Mouse (Mus musculus): ENCODE results near the gene E2f2. TPM values are rescaled to one million over a fixed set of nuclear protein-coding genes. Genes with fewer than 3 reads are reported as not detected.
A peak's percentile ranks its signal among the peaks of the same experiment; 100 is the strongest.

E2f2 gene
- total RNA-seq, 2 experiments from 2014 or later: 1.9 to 4.3 TPM

GRCm38 (mm10) chr4:136188973-136189737, 17.0 kb downstream of the E2f2 start:
- no peak for DNase-seq (ENCODE audit: low spot score)

GRCm38 (mm10) chr4:136189912-136190311, 17.7 kb downstream of the E2f2 start:
- intact Hi-C loops (cut with DNase I): no loop called here

More at GRCm38 (mm10) chr4:136188973-136189737, 17.0 kb downstream of the E2f2 start:
- intact Hi-C loops (cut with DNase I): no loop called here

DNA sequence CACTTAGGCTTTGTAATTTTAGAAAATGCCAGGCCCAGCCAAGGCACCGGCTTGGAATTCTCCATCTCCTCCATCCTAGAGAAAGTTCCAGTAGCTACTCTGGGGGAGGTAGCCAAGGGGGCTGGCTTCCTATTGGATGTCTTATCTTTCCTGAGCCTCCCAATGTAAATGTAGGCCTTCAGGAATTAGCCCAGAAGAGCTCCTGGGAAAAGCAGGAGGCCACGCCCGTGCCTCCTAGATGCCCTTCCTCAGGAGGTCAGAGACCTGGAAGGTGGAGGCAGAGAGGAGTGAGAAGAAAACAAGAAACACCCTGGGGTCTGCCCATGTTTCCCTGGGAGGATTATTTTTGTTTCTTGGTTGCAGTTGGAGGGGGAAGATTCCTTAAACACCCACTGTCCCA, 21.4 kb downstream of the E2f2 start:
- DNase-seq (ENCODE audit: low spot score): no peak
- intact Hi-C loops (cut with DNase I): loop anchor here (1.0 kb wide), 1 partner anchor 9 kb away; no protein-coding TSS in a partner anchor

More at GRCm38 (mm10) chr4:136189912-136190311, 17.7 kb downstream of the E2f2 start:
- DNase-seq (ENCODE audit: low spot score): no peak

GRCm38 (mm10) chr4:136195029-136195428, 22.8 kb downstream of the E2f2 start:
- DNase-seq (ENCODE audit: low spot score): no peak
- intact Hi-C loops (cut with DNase I): no loop called here

GRCm38 (mm10) chr4:136195629-136196028, 23.4 kb downstream of the E2f2 start:
- DNase-seq (ENCODE audit: low spot score): no peak
- intact Hi-C loops (cut with DNase I): no loop called here

DNA sequence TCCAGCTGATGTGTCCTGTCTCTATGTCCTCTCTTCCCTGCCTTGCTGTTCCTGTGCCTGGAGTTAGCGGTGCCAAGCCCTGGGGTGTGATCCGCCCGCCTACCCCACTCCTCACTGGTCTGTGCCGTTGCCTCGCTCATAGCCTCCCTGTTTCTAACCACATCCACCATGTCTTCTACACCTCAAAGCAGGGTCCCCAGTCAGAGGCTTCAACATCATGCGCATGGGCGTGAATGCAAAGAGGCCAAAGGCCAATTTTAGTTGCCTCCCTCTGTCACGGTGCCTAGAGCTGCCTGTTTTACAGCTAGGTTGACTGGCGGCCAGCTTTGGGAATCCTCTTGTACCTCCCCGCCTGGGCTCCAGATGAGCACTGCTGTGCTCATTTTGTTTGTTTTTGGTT, 24.0 kb downstream of the E2f2 start:
- intact Hi-C loops (cut with DNase I): no loop called here
- no peak for DNase-seq (ENCODE audit: low spot score)

DNA sequence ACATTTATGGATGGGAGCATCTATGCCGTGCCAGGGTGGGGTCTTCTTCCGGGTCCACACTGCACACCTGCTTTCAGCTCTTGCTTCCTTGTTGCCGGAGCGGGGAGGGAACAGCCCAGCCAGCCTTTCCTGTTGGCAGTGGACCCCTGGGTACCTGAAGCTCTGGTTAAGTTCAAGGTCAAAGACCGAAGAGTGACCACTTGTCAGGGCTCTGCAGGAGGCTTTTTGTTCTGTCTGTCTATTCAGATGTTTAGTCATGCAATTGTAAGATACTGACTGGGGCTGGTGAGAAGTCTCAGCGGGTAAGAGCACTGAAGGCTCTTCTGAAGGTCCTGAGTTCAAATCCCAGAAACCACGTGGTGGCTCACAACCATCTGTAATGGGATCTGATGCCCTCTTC, 26.7 kb downstream of the E2f2 start:
- DNase-seq (ENCODE audit: low spot score): no peak
- intact Hi-C loops (cut with DNase I): no loop called here

- no peak for DNase-seq (ENCODE audit: low spot score)
- intact Hi-C loops (cut with DNase I): loop anchor here (1.0 to 5.0 kb wide), 3 partner anchors 36 to 127 kb away; no protein-coding TSS in a partner anchor
These were observed 27.5 kb downstream of the E2f2 start for GRCm38 (mm10) chr4:136199562-136200292.

DNA sequence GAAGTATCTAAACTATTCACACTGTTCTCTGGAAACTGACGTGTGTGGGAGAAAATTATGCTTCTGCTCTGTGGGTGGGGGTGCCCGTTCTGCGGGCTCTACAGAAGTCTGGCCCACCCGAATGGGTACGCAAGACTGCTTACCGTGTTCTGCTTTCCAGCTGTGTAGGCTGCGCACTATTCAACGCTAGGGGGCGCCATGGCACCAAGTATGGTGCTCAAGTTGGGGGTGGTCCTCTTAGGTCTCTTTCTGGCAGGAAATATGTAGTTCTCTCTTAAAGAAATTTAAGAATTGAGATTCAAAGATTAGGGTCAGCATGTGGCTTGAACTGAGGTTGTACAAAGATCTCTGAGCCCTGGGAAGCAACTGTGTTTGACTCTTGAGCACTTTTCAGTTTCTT, 30.3 kb downstream of the E2f2 start:
- intact Hi-C loops (cut with DNase I): loop anchor here (2.0 to 5.0 kb wide), 3 partner anchors 36 to 130 kb away; no protein-coding TSS in a partner anchor
- DNase-seq (ENCODE audit: low spot score): no peak

DNA sequence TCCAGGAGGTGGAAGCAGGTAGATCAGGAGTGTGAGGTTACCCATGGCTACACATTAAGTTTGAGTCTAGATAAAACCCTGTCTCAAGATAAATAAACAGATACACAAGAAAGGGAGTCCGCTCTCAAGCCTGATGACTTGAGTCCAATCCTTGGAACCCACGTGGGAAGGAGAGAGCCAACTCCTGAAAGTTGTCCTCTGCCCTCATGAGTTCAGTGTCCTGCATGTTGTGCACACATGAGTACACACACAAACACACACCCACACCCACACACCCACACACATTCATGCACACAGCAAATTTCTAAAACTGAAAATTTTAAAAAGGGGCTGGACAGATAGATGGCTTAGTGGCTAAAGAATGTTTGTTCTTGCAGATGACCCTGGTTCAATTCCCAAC, 32.6 kb downstream of the E2f2 start:
- no peak for DNase-seq (ENCODE audit: low spot score)
- intact Hi-C loops (cut with DNase I): loop anchor here (5.0 kb wide), 2 partner anchors 118 to 132 kb away; no protein-coding TSS in a partner anchor

- intact Hi-C loops (cut with DNase I): no loop called here
- peak; percentile 90 for DNase-seq (ENCODE audit: low spot score)
These were observed 34.1 kb downstream of the E2f2 start, which contains the start of gene Asap3 for GRCm38 (mm10) chr4:136206033-136206893. Asap3 (plus strand) TSS chr4:136206365.

DNA sequence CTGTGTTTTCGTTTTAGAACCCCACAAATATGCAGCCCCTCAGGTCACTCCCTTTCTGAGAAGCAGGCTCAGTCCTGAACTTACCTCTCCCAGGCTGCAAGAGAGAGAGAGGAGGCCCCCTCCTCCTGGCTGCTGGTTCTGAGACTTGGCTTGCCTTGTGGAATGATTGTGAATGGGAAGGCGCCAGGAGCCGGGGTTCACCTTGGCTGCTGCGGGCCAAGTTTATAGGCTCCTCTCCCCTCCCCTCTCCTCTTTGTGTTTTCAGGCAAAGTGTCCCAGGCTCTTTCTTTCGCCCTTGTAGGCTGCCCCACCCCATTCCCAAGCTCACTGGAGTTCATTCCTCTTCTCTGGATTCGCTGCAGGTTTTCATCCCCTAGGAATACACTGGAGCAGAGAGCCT, 34.7 kb downstream of the E2f2 start:
- no peak for DNase-seq (ENCODE audit: low spot score)
- intact Hi-C loops (cut with DNase I): no loop called here

DNA sequence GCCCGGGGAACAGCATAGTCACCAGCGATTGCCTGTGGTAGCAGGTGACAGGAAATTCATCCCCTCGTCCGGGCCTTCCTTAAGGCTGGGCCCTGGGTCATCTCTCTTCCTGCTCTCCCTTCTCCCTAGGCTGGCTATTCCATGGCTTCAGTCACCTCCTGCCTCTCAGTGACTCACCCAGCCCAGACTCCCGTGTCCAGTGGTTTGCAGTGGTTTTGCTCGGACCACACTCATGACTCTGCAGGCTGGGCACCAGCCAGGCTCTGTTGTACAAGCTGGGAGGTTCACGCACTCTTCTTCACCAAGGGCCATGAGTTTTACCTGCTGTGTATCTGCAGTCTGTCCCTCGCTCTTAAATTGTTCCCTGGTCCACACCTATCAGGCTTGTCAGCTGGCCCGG, 38.7 kb downstream of the E2f2 start:
- no peak for DNase-seq (ENCODE audit: low spot score)
- intact Hi-C loops (cut with DNase I): no loop called here

- no peak for DNase-seq (ENCODE audit: low spot score)
- intact Hi-C loops (cut with DNase I): no loop called here
These were observed 41.4 kb downstream of the E2f2 start for GRCm38 (mm10) chr4:136213629-136214028.

GRCm38 (mm10) chr4:136214828-136215227, 42.6 kb downstream of the E2f2 start:
- intact Hi-C loops (cut with DNase I): no loop called here
- DNase-seq (ENCODE audit: low spot score): no peak

- DNase-seq (ENCODE audit: low spot score): no peak
- intact Hi-C loops (cut with DNase I): no loop called here
These were observed 43.4 kb downstream of the E2f2 start for GRCm38 (mm10) chr4:136215576-136215975.

DNA sequence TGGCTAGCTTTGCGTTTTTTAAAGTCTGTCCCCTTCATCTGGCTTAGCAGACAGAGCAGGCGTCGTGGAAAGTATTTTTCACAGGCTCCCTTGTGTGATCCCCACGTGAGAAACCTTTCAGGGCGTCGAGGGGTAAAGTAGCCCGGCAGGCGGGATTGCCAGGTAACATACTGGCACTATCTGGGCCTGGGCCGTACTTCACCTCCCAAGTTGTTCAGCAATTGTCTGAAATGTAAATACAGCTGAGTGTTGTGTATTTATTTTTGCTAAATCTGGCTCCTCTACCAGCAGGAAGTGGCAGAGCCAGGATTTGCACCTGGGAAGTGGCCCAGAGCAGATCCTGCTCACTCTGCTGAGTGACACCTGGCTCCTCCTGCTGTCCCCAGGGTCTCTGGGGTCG, 44.9 kb downstream of the E2f2 start:
- no peak for DNase-seq (ENCODE audit: low spot score)
- intact Hi-C loops (cut with DNase I): no loop called here

DNA sequence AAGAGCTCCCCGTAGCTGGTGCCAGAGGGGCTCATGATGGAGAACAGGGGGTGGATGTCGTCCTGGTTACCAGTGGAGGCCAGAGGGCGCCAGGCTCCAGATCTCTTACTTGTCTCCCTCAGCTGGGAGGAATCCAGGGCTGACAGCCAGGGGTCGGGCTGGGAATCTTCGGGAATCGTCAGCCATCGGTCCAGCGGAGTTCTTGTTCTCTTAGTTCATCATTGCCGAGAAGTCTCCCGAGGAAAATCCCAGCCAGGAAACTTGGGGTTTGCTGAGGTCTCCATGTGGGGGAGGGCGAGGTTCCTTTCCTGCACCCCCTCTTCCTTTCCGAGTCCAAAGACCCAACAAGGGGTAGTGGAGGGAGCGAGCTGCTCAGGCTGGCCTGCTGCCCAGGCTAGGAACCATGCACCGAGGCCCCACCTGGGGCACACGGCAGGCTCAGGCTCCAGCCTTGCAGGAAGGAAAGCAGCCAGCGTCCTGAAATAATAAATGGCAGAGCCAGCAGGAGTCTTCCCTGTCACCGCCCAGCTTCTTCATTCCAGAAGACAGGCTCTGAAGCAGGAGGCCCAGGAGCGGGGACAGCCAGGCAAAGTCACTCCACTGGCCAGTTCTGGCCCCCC, 46.5 kb downstream of the E2f2 start:
- intact Hi-C loops (cut with DNase I): no loop called here

DNA sequence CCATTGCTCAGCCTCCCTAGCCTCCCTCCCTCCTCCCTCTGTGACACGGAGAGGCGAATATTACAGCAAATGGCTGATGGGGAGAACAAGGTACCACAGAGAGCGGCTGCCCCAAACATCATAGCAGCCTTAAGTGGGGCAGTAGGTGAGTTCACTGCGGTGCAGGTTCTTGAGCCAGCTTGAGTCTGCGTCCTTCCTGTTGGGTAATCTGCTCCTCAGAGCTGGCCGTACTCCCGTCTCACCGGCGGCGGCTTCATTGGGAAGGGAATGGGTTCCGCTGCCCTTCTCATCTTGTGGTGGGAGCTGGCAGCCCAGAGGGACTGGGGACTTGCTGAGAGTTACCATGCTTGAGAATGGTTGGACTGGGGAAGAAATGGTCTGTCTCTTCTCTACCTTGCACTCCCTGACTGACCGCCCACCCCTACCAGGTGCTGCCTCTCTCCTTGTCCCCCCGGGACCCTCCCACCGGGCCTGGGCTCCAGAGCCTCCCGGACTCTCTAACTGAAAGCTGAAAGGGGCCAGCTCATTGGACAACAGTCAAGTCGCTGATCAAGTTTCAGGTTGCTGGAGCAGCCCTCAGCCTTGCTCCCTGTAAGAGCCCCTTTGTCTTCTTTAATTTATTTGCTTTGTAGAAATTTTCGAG, 48.1 kb downstream of the E2f2 start:
- intact Hi-C loops (cut with DNase I): loop anchor here (2.0 kb wide), 1 partner anchor 19 kb away; no protein-coding TSS in a partner anchor
- no peak for DNase-seq (ENCODE audit: low spot score)

More for the DNA sequence above, 46.5 kb downstream of the E2f2 start:
- peak; percentile 87 for DNase-seq (ENCODE audit: low spot score)

Data from heart, postnatal 25 days (tissue).